Mouse (Mus musculus) heart, adult 9 months (tissue): Measurements from ENCODE around the gene Nudt6.

Experiments used
- DNase-seq, 2 experiments: peaks; one replicate each; pipeline ENCODE4 v3.0.0; 2022; ENCODE audit warnings: low spot score in 2 of 2

The Nudt6 gene

DNA sequence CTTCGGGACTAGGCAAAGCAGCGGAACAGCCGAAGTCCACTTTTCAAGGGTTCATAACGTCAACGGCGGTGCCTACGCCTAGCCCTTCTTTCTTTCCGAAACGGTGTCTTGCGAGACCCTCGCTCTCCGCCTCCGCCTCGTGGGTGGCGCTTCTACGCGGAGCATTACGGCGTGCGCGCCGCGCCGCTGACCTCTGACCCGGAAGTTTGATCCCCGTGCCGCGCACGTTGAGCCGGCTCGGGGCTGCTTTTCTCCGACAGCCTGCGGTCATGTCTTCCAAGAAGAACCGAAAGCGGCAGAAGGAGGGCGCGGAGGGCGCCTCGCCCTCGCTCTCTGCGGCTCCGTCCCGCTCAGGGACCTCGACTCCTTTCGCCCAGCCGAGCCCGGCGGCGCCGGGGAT, at the start of gene Nudt6:
Gene Nudt6, minus strand, starts transcription at position 140 of the 400 bp plus-strand sequence.
- peak; percentile 84 to 88 for DNase-seq

DNA sequence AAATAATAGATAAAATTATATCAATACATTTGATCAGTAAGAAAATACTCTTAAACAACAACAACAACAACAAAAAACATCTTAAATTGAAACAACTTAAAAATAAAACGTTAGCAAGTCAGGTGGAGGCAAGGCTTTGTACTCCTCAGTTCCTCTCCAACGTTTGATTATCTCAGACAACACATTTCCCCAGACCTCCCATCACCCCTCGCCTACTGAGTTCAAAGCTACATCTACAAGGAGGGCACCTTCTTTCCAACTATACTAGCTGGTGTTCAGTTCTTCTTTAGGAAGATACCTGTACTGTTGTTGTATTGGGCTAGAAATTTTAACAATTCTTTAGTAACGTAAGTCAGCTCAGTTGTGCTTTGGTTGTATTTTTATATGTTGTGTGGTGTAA, 49.3 kb upstream of the Nudt6 start:
- no peak for DNase-seq

DNA sequence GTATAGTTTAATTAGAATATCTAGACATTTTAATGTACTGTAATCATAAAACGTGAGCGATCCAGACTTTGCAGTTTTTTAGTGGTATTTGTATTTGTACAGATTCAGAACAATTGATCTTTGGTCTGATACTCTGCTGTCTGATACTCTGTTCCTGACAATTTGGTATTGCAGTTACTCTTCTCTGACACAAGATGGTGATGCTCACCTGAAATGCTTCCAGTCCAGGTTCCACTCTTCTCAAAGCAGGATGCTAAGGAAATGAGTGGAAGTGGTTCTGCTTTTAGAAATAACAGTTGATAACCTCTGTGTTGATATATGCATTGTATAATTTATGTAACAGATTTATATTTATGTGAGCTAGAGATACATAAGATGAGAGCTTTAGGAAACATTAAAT, 48.2 kb upstream of the Nudt6 start:
- no peak for DNase-seq

DNA sequence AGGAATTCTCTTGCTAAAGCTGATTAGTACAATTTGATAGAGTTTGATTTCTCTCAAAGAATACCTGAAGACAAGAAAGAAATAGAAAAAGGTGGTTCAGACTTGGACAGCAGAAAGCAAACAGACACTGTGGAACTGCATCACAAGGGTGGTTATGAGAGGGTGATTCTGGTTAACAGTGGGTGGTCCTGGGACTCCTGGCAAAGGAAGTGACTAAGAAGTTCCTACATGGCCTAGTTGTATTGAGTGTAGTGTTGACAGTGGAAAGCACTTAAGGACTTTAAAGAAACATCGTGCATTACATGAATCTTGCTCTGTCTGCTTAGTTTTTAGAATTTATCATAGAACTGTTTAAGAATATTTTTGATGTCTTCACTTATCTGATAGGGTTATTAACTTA, 36.0 kb upstream of the Nudt6 start:
- DNase-seq, result no peak

DNA sequence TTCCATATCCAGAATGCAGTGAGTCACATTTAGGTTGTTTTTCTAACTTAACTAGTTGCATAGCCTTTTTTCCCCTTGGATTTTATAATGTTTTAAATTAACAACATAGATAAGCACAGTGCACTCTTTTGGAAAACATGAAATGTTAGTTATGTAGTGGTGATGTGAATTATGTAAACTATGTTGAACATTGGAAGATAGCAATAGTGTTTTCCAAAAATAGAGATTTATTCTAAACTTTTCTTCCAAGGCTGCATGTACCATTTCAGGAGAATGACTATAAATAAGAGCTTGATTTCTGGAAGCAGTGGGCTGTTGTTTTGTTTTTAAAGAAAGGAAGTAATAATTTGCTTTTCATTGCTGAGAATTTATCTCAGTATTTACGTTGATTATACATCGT, 23.4 kb upstream of the Nudt6 start:
- no peak for DNase-seq

DNA sequence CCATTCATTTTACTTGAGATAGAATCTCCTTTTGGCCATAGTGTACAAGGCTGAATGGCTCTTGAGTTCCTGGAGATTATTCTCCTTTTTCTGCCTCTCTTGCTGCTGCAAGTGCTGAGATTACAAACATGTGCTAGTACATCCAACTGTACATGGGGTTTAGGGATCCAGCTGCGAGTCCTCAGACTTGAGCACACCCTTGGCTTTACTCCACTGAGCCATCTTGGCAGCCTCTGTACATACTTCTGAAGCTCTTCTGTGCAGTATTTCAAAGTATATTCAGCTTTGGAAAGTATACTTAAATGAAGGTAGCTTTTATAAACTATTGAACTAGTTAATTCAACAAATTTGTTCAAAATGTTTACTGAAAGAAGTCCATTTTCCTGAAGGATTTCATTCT, 19.8 kb upstream of the Nudt6 start:
- DNase-seq, result peak in 1 of 2 experiments; percentile 24

DNA sequence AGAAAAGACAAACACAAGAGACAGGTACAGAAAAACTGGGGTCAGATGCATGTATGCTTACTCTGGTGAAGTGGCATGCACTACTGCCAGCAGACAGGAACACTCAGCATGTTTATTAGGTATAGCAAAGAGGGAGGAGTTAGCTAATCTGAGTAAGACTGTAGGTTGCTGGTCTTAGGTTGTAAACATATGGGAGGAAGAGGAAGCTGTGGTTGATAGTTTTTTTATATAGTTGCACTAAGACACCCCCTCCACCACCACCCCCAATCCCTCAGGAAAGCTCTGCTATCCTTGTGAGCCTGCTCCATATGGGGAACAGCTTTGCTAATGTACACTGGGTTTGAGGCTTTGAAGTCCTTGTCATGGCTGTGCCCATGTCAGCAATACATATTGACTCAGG, 10.3 kb upstream of the Nudt6 start:
- DNase-seq, result no peak

DNA sequence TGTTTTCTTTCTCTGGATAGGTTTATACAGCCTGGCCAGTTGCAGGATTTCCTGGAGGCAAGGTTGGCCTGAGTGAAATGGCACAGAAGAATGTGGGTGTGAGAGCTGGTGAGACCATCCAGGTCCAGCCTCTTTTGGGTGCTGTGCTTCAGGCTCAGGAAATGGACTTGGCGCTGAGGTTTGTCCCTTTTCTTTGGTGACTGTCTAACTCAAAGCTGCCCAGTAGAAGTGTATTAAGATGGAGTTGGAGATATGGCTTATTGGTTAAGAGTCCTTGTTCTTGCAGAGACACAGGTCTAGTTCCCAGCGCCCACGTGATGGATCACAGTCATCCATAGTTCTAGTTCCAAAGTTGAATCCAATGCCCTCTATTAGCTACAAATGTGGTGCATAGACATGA, 6.1 kb upstream of the Nudt6 start:
- no peak for DNase-seq

DNA sequence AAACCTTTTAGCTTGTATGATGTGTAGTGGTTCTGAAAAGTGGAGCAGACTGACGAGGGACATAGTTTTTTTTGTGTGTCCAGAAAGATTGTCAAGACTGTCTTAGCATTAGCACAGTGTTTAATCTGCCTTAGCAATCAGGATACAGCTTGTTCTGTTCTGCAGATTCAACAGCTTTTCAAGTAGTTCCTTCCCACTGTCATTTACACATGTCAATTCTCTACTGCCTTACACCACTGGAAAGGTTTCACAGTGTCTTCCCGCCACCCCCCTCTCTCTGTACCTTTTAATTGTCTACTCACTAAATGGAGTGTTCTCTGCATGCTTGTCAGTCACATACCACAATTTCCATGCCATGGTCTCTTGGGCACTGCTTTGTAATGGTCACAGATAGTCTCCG, 1.2 kb upstream of the Nudt6 start:
- DNase-seq, result no peak

DNA sequence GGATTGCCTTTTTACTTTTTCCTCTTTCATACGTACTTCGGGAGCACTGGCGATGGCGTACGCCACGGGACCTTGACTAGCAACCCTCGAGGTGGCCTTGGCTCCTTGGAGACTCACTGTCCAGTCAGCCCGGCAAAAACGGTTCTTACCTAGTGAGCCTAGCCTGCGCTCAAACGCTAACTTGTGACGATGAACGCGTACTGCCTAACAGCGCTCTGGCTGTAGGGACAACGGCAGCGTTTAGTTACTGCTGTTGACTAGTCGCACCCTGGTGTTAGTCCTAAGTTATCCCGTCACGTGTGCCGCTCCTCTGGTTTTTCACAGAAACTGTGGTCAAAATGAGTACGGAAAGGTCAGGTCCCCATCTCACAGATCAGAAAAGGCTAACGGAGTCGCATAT, 630 bp upstream of the Nudt6 start:
- peak in 1 of 2 experiments; percentile 24 for DNase-seq

DNA sequence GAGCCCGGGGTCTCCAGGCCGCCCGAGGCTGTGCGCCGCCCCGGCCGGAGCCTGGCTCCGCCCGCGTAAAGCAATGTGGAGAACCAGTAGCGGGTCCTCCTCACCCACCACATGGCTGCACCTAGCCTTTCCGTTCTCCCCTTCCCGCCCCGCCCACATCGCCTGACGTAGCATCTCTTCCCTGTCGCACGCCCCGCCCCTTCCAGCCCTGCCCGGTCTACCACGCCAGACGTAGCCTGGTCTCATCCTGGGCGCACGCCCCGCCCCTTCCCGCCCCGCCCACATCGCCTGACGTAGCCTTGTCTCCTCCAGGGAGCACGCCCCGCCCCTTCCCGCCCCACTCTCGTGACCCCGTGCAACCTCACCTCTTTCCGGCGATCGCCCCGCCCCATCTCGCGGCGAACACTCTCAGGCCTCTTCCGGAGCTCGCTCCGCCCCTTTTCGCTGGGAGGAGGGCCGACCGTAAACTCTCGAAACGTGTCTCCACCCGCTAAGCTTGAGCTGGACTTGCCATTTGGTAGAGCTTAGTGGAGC, 486 bp downstream of the Nudt6 start, which contains the start of gene Spata5:
Gene Spata5, plus strand, starts transcription at position 439 of the 534 bp plus-strand sequence.
- DNase-seq, result peak; percentile 94 to 96

DNA sequence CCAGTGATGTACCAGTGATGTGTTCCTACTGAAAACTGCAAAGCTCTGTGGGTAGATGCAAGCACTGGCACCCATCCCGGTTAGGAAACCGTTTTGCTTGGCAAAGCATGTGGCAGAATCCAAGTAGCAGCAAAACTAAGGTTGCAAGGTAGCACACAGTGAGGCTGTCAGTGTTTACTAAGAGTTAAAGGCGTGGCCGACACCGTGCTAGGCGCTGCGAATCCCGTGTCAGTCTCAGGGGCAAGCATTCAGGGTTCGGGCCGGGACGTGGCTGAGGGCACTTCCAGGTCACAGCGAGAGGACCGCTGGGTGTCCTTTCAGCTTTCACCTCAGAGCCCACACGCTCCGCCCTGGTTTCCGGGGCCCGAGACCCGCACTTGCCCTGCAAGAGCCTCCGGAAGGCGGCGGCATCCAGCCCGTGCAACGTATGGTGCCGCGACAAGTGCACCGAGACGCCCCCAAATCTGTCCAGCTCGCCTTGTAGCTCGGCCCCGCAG, 1.0 kb downstream of the Nudt6 start:
- DNase-seq, result no peak

DNA sequence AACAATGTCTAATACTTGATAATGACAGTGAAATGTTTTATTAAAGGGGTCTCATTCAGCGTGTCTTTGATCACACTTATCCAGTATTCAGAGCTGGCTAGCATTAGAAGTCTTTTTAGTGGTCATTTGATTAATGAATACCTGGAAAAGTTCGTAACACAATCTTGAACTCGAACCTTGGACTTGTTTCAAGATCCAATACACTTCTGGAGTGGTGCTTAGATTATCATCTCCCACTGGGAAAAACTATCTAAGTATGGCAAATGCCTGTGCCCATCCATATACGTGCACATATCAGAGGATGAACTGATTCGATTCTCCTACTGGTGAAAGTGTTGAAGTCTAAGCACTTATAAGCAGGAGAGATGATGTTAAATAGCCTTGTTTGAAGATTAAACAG, 1.7 kb downstream of the Nudt6 start:
- DNase-seq, result no peak

DNA sequence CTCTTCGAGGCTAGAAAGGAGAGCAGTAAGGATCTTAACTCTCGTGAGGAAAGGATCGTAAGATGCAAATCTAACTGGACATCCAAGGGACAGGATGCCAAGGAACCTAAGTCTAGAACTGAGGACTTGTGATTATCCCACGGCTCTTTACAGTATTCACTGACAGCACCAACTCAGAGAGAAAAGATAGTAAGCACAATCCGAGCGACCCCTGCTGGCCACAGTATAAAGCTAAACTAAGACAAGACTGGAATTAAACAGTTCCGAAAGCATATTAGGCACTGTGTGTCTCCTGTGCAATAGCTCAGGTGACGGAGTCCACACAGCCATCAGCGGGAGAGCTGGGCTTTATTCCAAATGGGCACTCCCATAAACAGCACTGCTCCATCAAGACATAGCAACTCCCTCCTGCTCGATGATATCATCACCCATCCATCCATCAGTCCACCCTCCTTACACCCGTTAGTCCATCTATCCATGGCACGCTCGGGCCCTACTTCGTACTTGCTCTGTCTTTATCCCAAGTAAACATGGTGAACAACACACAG, 5.5 kb downstream of the Nudt6 start:
- DNase-seq, result peak in 1 of 2 experiments; percentile 76

DNA sequence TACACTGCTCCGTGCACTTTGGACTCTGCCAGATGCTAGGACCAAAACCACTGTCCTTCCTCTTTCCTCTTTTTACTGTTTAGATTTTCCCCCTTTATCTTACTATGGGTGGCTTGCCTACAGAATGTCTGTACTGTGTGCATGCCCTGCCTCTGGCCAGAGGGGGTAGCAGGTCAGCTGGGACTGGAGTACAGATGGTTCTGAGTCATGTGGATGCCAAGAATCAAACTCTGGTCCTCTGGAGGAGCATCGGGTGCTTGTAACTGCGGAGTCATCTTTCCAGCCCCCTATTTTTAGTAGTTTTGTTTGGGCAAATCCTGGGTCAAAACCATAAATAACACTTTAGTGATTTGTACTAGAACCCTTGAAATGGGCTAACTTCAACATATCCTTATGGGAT, 6.6 kb downstream of the Nudt6 start:
- no peak for DNase-seq

DNA sequence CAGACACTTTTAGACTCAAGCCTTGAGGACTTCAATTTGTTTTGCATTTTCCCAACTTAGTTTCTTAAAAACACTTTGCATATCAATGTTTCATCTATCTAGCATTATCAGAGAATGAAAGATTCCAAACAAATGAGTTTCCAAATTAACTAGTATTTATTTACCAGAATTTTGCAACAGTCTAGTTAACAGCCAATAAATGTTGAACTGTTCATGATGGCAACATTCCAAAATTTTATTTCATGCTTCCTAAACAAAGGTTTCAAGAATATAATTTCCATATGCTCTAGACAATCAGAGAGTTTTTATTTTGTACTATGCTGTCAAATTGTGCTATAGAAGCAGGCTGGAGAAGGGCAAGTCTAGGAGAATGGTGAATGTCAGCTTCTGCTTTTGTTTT, 12.4 kb downstream of the Nudt6 start:
- DNase-seq, result no peak

DNA sequence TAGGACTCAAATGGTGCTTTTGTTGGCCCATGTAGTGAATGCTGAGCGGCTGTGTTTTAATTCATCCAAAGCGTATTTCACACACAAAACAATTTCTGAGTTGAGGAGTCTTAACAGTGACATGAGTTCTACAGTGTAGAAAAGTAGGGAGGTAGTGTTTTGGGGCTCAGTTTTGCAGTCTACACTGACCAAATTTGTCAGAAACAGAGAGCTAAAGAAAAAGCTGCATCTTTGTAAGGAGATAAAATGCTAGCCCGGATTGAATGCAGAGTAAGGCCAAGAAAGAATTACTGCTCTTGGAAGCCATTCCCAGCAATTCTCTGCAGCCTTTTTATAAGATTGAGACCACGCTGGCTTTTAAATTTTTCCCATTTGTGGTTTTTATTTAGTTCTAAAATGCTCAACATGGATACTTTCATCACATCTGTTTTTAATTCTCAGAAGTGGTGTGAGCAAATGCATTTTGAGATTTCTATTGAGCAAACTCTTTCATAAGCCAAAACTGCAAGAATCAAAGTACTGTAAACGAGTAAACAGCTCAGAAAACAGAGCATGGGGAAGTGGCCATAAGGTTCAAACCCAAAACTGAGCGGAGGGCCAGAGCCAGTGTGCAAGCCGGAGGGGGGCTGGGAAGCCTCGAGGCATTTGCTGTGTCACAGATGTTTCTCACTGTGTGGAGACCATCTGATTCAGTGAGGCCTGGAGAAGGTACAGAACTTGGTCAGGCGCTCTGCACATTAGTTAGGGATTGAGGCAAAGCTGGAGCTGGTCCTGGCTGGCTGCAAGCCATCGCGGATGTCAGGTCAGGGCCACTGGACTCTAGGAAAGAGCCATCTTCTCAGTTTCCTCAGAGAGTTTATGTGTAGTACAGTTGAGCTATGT, 18.0 kb downstream of the Nudt6 start:
- DNase-seq, result peak; percentile 56 to 59

DNA sequence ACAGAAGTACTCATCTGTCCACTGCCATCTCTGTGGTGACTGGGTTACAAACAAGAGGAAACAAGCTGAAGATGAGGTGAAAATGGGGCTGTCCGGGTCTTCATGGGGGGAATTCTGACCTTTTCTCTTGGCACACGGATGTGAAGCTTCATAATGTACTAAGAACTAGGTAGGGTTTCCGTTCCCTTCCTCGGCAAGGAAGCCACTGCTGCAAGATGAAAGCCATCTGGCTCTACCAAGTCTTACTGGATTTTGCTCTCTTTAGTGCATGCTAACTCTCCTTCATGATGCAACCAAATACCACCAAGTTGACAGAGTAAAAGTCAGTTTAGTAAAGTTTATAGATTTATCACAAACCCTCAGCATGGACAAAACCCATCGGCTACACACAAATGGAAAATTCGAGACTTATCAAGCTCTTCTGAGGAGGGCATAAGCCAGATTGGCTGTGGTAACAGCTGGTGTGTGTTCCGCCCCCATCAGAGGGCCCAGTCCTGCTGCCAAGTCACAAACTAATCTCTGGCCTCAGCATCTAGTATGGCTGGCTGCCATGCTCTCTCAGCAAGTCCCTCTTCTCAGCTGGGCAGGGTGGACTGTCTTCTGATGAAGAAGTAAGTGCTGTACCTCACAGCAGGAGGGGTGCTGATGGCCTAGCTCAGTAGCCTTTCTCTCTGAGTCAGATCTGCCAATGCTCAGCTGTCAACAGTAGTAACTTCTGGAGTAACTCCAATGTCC, 21.2 kb downstream of the Nudt6 start:
- DNase-seq, result peak; percentile 89 to 90

DNA sequence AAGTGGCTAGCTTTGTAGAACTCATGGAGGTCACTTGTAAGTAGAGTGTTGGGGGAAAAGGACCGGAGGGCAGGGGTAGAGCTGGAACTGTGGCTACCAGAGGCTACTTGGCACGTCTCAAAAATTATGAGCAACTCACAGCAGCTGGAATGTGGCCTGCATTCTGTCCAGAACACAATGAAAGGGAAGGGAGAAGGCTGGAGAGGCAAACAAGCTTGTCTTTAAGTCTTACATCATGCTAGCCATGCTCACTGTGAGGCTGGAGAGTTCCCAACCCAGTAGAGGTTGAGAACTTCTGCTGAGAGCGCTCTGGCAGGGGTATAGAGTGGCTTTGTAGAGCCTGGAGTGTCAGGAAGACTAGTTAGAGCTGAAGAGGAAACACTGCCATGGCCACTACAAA, 22.4 kb downstream of the Nudt6 start:
- no peak for DNase-seq

DNA sequence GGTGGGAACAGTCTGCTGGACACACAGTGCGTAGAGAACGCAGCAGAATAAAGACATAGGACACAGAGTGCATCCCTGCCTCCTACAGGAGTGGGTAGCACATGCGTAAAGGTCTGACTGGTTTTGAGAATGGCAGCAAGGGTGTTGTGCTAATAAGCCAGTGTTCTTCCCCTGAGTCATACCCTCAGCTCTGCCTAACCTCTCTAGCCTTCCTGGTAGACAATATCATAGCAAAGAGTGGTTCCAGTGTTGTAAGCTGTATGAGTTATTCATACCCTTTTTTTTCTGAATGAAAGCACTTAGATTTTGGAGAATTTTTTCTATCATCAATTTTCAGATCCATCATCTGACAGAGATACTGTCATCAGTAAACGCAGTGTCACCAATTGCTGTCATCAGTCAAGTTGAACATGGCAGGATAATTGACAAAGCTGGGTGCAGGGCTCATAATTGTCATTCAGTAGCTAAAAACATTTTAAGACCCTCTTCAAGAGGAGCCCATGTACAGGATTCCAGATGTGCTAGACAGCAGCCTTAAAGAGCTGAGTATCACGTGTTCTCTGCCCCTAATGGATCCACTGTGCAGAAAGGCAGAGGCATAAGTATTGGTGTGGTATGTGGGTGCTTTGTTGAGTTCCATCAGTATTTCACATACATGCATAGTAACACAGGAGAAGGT, 22.9 kb downstream of the Nudt6 start:
- DNase-seq, result no peak

DNA sequence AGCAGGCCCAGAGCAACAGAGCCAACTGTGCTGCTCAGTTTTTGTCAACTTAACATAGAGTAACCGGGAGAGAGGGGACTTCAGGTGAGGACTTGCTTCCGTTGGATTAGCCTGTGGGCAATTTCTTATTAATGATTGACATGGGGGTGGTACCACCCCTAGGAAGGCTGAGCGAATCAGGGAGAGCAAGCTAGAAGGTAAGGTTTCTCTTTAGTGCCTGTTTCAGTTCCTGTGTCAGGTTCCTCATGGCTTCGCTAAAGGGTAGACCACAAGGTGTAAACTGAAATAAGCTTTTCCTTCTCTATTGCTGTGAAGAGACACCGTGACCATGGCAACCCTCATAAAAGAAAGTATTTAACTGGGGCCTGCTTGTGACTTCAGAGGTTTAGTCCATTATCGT, 32.7 kb downstream of the Nudt6 start:
- no peak for DNase-seq
